Mouse (Mus musculus): ENCODE measurements at regions not wholly inside any gene's neighbourhood (a gene's known extent, or its start where the extent isn't known, plus 50 kb on each side); places are given as distances from the start of the nearest gene placed in this dataset.

GRCm38 (mm10) chr15:64618471-64618870, 199.0 kb upstream of the Gm21798 start:
- DNase-seq (ENCODE audit: low spot score), result no peak

GRCm38 (mm10) chr15:64621876-64622275, 195.6 kb upstream of the Gm21798 start:
- DNase-seq (ENCODE audit: low spot score), result no peak

GRCm38 (mm10) chr15:64622591-64622990, 194.9 kb upstream of the Gm21798 start:
- no peak for DNase-seq (ENCODE audit: low spot score)

GRCm38 (mm10) chr15:64626359-64626758, 191.1 kb upstream of the Gm21798 start:
- no peak for DNase-seq (ENCODE audit: low spot score)

- peak; percentile 22 for DNase-seq (ENCODE audit: low spot score)
Measured at GRCm38 (mm10) chr15:64627258-64627657, 190.2 kb upstream of the Gm21798 start.

Data from ovary, adult 18-20 months (tissue).